Mouse (Mus musculus) right cerebral cortex, postnatal 10 days (tissue): ENCODE measurements at regions not wholly inside any gene's neighbourhood (a gene's known extent, or its start where the extent isn't known, plus 50 kb on each side); places are given as distances from the start of the nearest gene placed in this dataset.

ENCODE experiments used
- DNase-seq, 2 experiments: peaks; one replicate each; pipeline ENCODE4 v3.0.0; 2021; ENCODE audit warnings: low spot score in 2 of 2

GRCm38 (mm10) chr4:93451357-93451756 lies 116.0 kb upstream of the Tusc1 start:
- DNase-seq, result no peak

- DNase-seq, result no peak
Observed at GRCm38 (mm10) chr4:93450831-93451230, 115.5 kb upstream of the Tusc1 start.

GRCm38 (mm10) chr4:93444666-93445065 lies 109.4 kb upstream of the Tusc1 start:
- no peak for DNase-seq

- DNase-seq, result no peak
Observed at GRCm38 (mm10) chr4:93438587-93439336, 103.5 kb upstream of the Tusc1 start.

- no peak for DNase-seq
Observed at GRCm38 (mm10) chr4:93437386-93438130, 102.2 kb upstream of the Tusc1 start.

GRCm38 (mm10) chr4:93412695-93413094 lies 77.4 kb upstream of the Tusc1 start:
- no peak for DNase-seq

- DNase-seq, result no peak
Observed at GRCm38 (mm10) chr4:93406876-93407275, 71.6 kb upstream of the Tusc1 start.

GRCm38 (mm10) chr4:93400579-93400978 lies 65.3 kb upstream of the Tusc1 start:
- DNase-seq, result no peak
